Comparison of ENCODE assay signal across 13 mouse cellular contexts in the genomic region with DNA sequence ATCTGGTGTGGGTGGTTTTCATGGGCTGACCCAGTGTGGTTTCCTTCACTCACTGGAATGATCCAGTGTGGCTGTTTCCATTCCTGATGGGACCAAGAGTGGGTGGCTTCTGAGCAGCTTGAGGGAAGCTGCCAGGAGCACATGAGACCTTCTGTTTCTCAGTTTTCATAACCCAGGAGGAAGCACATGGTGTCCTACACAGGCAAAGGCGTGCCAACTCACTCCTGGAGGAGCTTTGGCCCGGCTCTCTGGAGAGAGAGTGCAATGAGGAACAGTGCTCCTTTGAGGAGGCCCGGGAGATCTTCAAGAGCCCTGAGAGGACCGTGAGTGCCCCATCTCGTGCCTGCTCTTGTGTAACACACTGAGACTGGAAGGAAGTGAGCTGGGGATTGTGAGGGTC. TPM values are rescaled to one million over a fixed set of nuclear protein-coding genes. Genes with fewer than 3 reads are reported as not detected.
DNase-seq lines count a peak whose midpoint lies in the region; ATAC-seq lines count a peak whose summit lies in the region.
"Had no signal": no experiment of that assay in that cellular context is flagged by ENCODE, and none has a peak within 500 bp of the region (broad histone marks: within the 10 kb centered on the region; RNA-seq: fewer than 3 reads in every experiment).

No protein-coding gene starts in this region.

- H3K36me3 ChIP-seq in forebrain, embryonic 12.5 days (replicated peaks) = no peaks in the 10 kb centered on the region
- no peaks in the 10 kb centered on the region for H3K36me3 ChIP-seq in forebrain, embryonic 10.5 days (replicated peaks)
- H3K36me3 ChIP-seq: midbrain, embryonic 15.5 days had no signal

- no peaks in the 10 kb centered on the region for H3K4me1 ChIP-seq in forebrain, embryonic 12.5 days
- peaks cover 8% of the 10 kb centered on the region for H3K4me1 ChIP-seq in forebrain, embryonic 10.5 days
- H3K4me1 ChIP-seq: midbrain, embryonic 15.5 days had no signal

- no peaks in the 10 kb centered on the region for H3K27me3 ChIP-seq in forebrain, embryonic 12.5 days
- no peaks in the 10 kb centered on the region for H3K27me3 ChIP-seq in forebrain, embryonic 10.5 days (ENCODE audit: poor library complexity, severe bottlenecking)
- H3K27me3 ChIP-seq: midbrain, embryonic 15.5 days had no signal

- no peaks in the 10 kb centered on the region for H3K9me3 ChIP-seq in forebrain, embryonic 12.5 days
- no peaks in the 10 kb centered on the region for H3K9me3 ChIP-seq in forebrain, embryonic 10.5 days
- H3K9me3 ChIP-seq: midbrain, embryonic 15.5 days had no signal

- no peak overlapping the region for H3K4me3 ChIP-seq in forebrain, embryonic 12.5 days (replicated peaks)
- no peak overlapping the region for H3K4me3 ChIP-seq in forebrain, embryonic 10.5 days
- H3K4me3 ChIP-seq: midbrain, embryonic 15.5 days had no signal

- H3K27ac ChIP-seq in forebrain, embryonic 12.5 days = no peak overlapping the region
- H3K27ac ChIP-seq in forebrain, embryonic 10.5 days = no peak overlapping the region
- H3K27ac ChIP-seq: midbrain, embryonic 15.5 days had no signal

- DNase-seq in NIH3T3 (ENCODE audit: low read depth) = peak; percentile 5
- peak; percentile 48 for DNase-seq in cerebellum, adult 9-10 months
- peak; percentile 74 for DNase-seq in layer of hippocampus, adult 9-11 months
- peak; percentile 86 for DNase-seq in lung, postnatal 25 days (ENCODE audit: low spot score)
- DNase-seq in ovary, postnatal 14 days (ENCODE audit: low spot score) = no peak
- no peak for DNase-seq in forebrain, embryonic 10.5 days (ENCODE audit: extremely low spot score, low spot score)
- DNase-seq in T-cell, adult 2 months (ENCODE audit: low spot score) = no peak
- DNase-seq: thymus, postnatal 14 days had no signal

- 79% methylated on average over 5 of the region's 5 CpGs for WGBS in forebrain, embryonic 12.5 days
- WGBS in forebrain, embryonic 10.5 days = 77% methylated on average over 5 of the region's 5 CpGs

- H3K9ac ChIP-seq in forebrain, embryonic 12.5 days = no peak overlapping the region
- H3K9ac ChIP-seq: midbrain, embryonic 15.5 days had no signal

- no peak for ATAC-seq in forebrain, embryonic 12.5 days (ENCODE audit: low FRiP score)
- ATAC-seq: inflammation-experienced regulatory T-cells, adult 6 months; midbrain, embryonic 15.5 days had no signal

- H3K4me2 ChIP-seq in forebrain, embryonic 12.5 days = no peak overlapping the region
- H3K4me2 ChIP-seq: heart, embryonic 11.5 days; midbrain, embryonic 15.5 days had no signal

RNA-seq across cellular contexts. Expression of a gene that starts 2.6 kb away (rescaled TPM):
- 0.10 TPM in 2 replicates for polyA plus RNA-seq in forebrain, embryonic 12.5 days (2016; fragmentation: Nextera tagmentation; extraction: Ambion mirVana)
- 0.07 TPM in 1 of 2 replicates, not detected in the other for polyA plus RNA-seq in forebrain, embryonic 10.5 days (2016; fragmentation: Nextera tagmentation; extraction: Ambion mirVana)
- polyA plus RNA-seq: embryonic facial prominence, embryonic 14.5 days; heart, embryonic 11.5 days; inflammation-experienced regulatory T-cells, adult 6 months; midbrain, embryonic 15.5 days had no signal

RNA-seq across cellular contexts. Expression of a gene that starts 8.6 kb away (rescaled TPM):
- polyA plus RNA-seq in forebrain, embryonic 12.5 days (2016; fragmentation: Nextera tagmentation; extraction: Ambion mirVana) = 0.21 and 0.22 TPM in 2 replicates
- 0.47 and 0.76 TPM in 2 replicates for polyA plus RNA-seq in forebrain, embryonic 10.5 days (2016; fragmentation: Nextera tagmentation; extraction: Ambion mirVana)
- polyA plus RNA-seq: inflammation-experienced regulatory T-cells, adult 6 months had no signal

RNA-seq across cellular contexts. Expression of a gene that starts 32.2 kb away (rescaled TPM):
- polyA plus RNA-seq in forebrain, embryonic 12.5 days (2016; fragmentation: Nextera tagmentation; extraction: Ambion mirVana) = 0.67 and 0.92 TPM in 2 replicates
- 0.31 and 0.33 TPM in 2 replicates for polyA plus RNA-seq in forebrain, embryonic 10.5 days (2016; fragmentation: Nextera tagmentation; extraction: Ambion mirVana)

Comparison
In these comparisons a context has a peak if more than half of its experiments do, and no peak if none do; other contexts are left out.
1. DNase-seq: peak in NIH3T3 (single experiment), cerebellum, adult 9-10 months (single experiment), layer of hippocampus, adult 9-11 months (single experiment) and lung, postnatal 25 days (single experiment); none in ovary, postnatal 14 days (single experiment), forebrain, embryonic 10.5 days (single experiment) and T-cell, adult 2 months (single experiment).